Mouse (Mus musculus) cortical plate, adult 2 months (tissue): ENCODE data around the gene Mthfs.

Experiments
- CTCF ChIP-seq: fragments of 200-500 bp; IDR thresholded peaks from 2 replicates; pipeline ENCODE4 v1.5.1; 2011; ENCODE audit warnings: mild to moderate bottlenecking, control low read depth, low read length; ENCODE audit not compliant: insufficient read depth; ENCODE audit errors: extremely low read depth
- POLR2A ChIP-seq: fragments of 200-500 bp; IDR thresholded peaks from 2 replicates; pipeline ENCODE4 v1.6.1; 2011; ENCODE audit warnings: mild to moderate bottlenecking, low read length, control low read depth; ENCODE audit not compliant: insufficient read depth; ENCODE audit errors: extremely low read depth

GRCm38 (mm10) chr9:89267572-89267971 lies 57.1 kb downstream of the Mthfs start:
- TF ChIP-seq POLR2A (no peak), CTCF (no peak)
